Mouse (Mus musculus) adrenal gland (tissue): ENCODE measurements around the gene Rbpj.
"Not testable (repeated sequence)": the region's sequence is repeated elsewhere in the genome, so short reads cannot be mapped to it uniquely, and the experiment has no call there.

Experiments used
- intact Hi-C: fragments of 180-260 bp; cut with DNase I; formaldehyde crosslinking; loops from one replicate; pipeline ENCODE4 v1.15.1; 2025

The Rbpj gene

GRCm38 (mm10) chr5:53546979-53547472 is 81.1 kb downstream of the Rbpj start:
- intact Hi-C loops = no loop called here

- intact Hi-C loops = not testable (repeated sequence)
Measured at GRCm38 (mm10) chr5:53550329-53550728, 84.4 kb downstream of the Rbpj start.

GRCm38 (mm10) chr5:53551394-53551793 is 85.4 kb downstream of the Rbpj start:
- intact Hi-C loops = no loop called here

GRCm38 (mm10) chr5:53551910-53552309 is 86.0 kb downstream of the Rbpj start:
- intact Hi-C loops = no loop called here

GRCm38 (mm10) chr5:53553281-53553680 is 87.3 kb downstream of the Rbpj start:
- intact Hi-C loops = no loop called here

- intact Hi-C loops = no loop called here
Measured at GRCm38 (mm10) chr5:53554180-53554579, 88.2 kb downstream of the Rbpj start.

GRCm38 (mm10) chr5:53554926-53555325 is 89.0 kb downstream of the Rbpj start:
- intact Hi-C loops = no loop called here

- intact Hi-C loops = no loop called here
Measured at GRCm38 (mm10) chr5:53555474-53555873, 89.5 kb downstream of the Rbpj start.

GRCm38 (mm10) chr5:53555929-53556328 is 90.0 kb downstream of the Rbpj start:
- intact Hi-C loops = no loop called here

GRCm38 (mm10) chr5:53557544-53558260 is 91.8 kb downstream of the Rbpj start:
- intact Hi-C loops = no loop called here

GRCm38 (mm10) chr5:53561160-53561559 is 95.2 kb downstream of the Rbpj start:
- intact Hi-C loops = no loop called here

- intact Hi-C loops = no loop called here
Measured at GRCm38 (mm10) chr5:53564309-53564708, 98.4 kb downstream of the Rbpj start.

GRCm38 (mm10) chr5:53565213-53565794 is 99.4 kb downstream of the Rbpj start:
- intact Hi-C loops = no loop called here

- intact Hi-C loops = no loop called here
Measured at GRCm38 (mm10) chr5:53566485-53567083, 100.6 kb downstream of the Rbpj start.

GRCm38 (mm10) chr5:53572496-53572895 is 106.5 kb downstream of the Rbpj start:
- intact Hi-C loops = no loop called here

GRCm38 (mm10) chr5:53574883-53575442 is 109.0 kb downstream of the Rbpj start:
- intact Hi-C loops = no loop called here

GRCm38 (mm10) chr5:53577272-53577889 is 111.4 kb downstream of the Rbpj start:
- intact Hi-C loops = no loop called here

- intact Hi-C loops = no loop called here
Measured at GRCm38 (mm10) chr5:53584069-53584767, 118.3 kb downstream of the Rbpj start.

- intact Hi-C loops = no loop called here
Measured at GRCm38 (mm10) chr5:53588421-53589171, 122.6 kb downstream of the Rbpj start.
